Comparison of ENCODE assay signal across 16 mouse cellular contexts in genomic region chr12:92708466-92708865, GRCm38 (mm10).
"Had no signal": no experiment of that assay in that cellular context is flagged by ENCODE, and none has a peak within 500 bp of the region (broad histone marks: within the 10 kb centered on the region; RNA-seq: fewer than 3 reads in every experiment).

No protein-coding gene starts in this region.

- H3K4me1 ChIP-seq: liver, embryonic 13.5 days; midbrain, embryonic 13.5 days; neural tube, embryonic 12.5 days; stomach, embryonic 15.5 days had no signal

- H3K4me3 ChIP-seq: liver, embryonic 13.5 days; midbrain, embryonic 13.5 days; neural tube, embryonic 12.5 days; neural tube, embryonic 15.5 days; stomach, embryonic 15.5 days had no signal

- H3K4me2 ChIP-seq: liver, embryonic 13.5 days; midbrain, embryonic 13.5 days; neural tube, embryonic 12.5 days; neural tube, embryonic 15.5 days; stomach, embryonic 15.5 days had no signal

- DNase-seq: kidney, adult 18-20 months; kidney, adult 9 months; kidney, postnatal 14 days; kidney, postnatal 4 days; liver, embryonic 13.5 days; lung, adult 2 months; lung, postnatal 14 days; lung, postnatal 4 days; right cerebral cortex, postnatal 14 days; spleen, adult 18-20 months; thymus, adult 18-20 months; thymus, postnatal 36 days had no signal

- H3K36me3 ChIP-seq: liver, embryonic 13.5 days; midbrain, embryonic 13.5 days; neural tube, embryonic 12.5 days; neural tube, embryonic 15.5 days; stomach, embryonic 15.5 days had no signal

- H3K27me3 ChIP-seq: liver, embryonic 13.5 days; midbrain, embryonic 13.5 days; neural tube, embryonic 12.5 days; neural tube, embryonic 15.5 days; stomach, embryonic 15.5 days had no signal

- H3K9me3 ChIP-seq: liver, embryonic 13.5 days; midbrain, embryonic 13.5 days; neural tube, embryonic 12.5 days; neural tube, embryonic 15.5 days; stomach, embryonic 15.5 days had no signal

- H3K9ac ChIP-seq: liver, embryonic 13.5 days; midbrain, embryonic 13.5 days; neural tube, embryonic 12.5 days; neural tube, embryonic 15.5 days; stomach, embryonic 15.5 days had no signal

- H3K27ac ChIP-seq: liver, embryonic 13.5 days; midbrain, embryonic 13.5 days; neural tube, embryonic 12.5 days; neural tube, embryonic 15.5 days; stomach, embryonic 15.5 days had no signal

- ATAC-seq: midbrain, embryonic 13.5 days had no signal
